Mouse (Mus musculus): Measurements from ENCODE around the gene Adcy7.

DNA sequence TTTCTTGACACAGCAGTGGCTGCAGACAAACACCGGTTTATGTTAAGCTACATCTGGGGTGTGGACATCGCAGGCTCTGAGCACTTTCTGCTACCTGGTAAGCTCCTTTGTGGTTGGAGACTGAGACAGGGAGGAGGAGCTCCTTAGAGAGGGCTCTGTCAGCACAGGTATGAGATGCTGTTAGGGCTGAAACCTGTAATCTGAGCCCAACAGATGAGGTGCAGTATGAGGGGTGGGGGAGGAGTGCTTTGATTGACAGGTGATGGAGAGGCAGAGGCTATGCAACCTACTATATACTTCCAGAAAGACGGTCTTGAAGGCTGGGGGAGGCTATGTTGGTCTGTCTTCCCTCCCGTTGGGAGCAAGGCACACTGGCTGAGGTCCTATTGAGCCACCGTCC is 7.0 kb downstream of the Adcy7 start:
- TF ChIP-seq EP300 (optimal IDR thresholded peaks at IDR 0.05) (no peak), CTCF (IDR thresholded peaks at IDR 0.05; ENCODE audit: low read depth) (no peak)

Measured in stomach, postnatal 0 days (tissue).